12 mouse cellular contexts compared by ENCODE assay signal in genomic region chr14:25711177-25711576, GRCm38 (mm10). TPM values are rescaled to one million over a fixed set of nuclear protein-coding genes. Genes with fewer than 3 reads are reported as not detected.
DNase-seq lines count a peak whose midpoint lies in the region; ATAC-seq and TF ChIP-seq lines count a peak whose summit lies in the region.
"Had no signal": no experiment of that assay in that cellular context is flagged by ENCODE, and none has a peak within 500 bp of the region (broad histone marks: within the 10 kb centered on the region; RNA-seq: fewer than 3 reads in every experiment).

No protein-coding gene starts in this region.

- peak; percentile 54 for ATAC-seq in intestine, embryonic 14.5 days (replicated peaks; ENCODE audit: low FRiP score, low TSS enrichment, low read depth)
- ATAC-seq in liver, postnatal 0 days: peak; percentile 27
- ATAC-seq: hindbrain, postnatal 0 days; Patski had no signal

- TF ChIP-seq EP300 in liver, postnatal 0 days (IDR thresholded peaks at IDR 0.05; ENCODE audit: low read depth): no peak

- H3K4me3 ChIP-seq in heart, embryonic 10.5 days: no peak overlapping the region; the same call in 1 of the 2 replicates
- H3K4me3 ChIP-seq in intestine, embryonic 14.5 days (ENCODE audit: low read depth, low read length): no peak overlapping the region
- H3K4me3 ChIP-seq in liver, postnatal 0 days (ENCODE audit: low read depth, low read length): no peak overlapping the region

- H3K27me3 ChIP-seq in heart, embryonic 10.5 days (ENCODE audit: insufficient read depth, poor library complexity, severe bottlenecking): 0 out of 2 replicates have a peak, but pooled peaks cover 6% of the 10 kb centered on the region
- H3K27me3 ChIP-seq in intestine, embryonic 14.5 days (replicated peaks; ENCODE audit: control insufficient read depth, insufficient read depth, low read length): no peaks in the 10 kb centered on the region
- H3K27me3 ChIP-seq in liver, postnatal 0 days (ENCODE audit: insufficient read depth, low read length): no peaks in the 10 kb centered on the region
- H3K27me3 ChIP-seq: Patski had no signal

- peak overlapping the region; percentile 86 for H3K27ac ChIP-seq in heart, embryonic 10.5 days
- peak overlapping the region; percentile 77 for H3K27ac ChIP-seq in intestine, embryonic 14.5 days (ENCODE audit: low read depth)
- H3K27ac ChIP-seq in liver, postnatal 0 days (ENCODE audit: low read depth): 0 out of 2 replicates have a peak overlapping the region, but pooled peaks have one; percentile 12
- H3K27ac ChIP-seq: hindbrain, postnatal 0 days had no signal

- no peak for TF ChIP-seq CTCF in liver, postnatal 0 days (IDR thresholded peaks at IDR 0.05; ENCODE audit: low read depth)

- 35% methylated on average over 7 of the region's 7 CpGs for WGBS in heart, embryonic 10.5 days
- WGBS in intestine, embryonic 14.5 days: 20% methylated on average over 7 of the region's 7 CpGs
- 44% methylated on average over 7 of the region's 7 CpGs for WGBS in liver, postnatal 0 days (ENCODE audit: insufficient replicate concordance)

- H3K36me3 ChIP-seq in heart, embryonic 10.5 days: peaks cover 23% of the 10 kb centered on the region
- peaks cover 21% of the 10 kb centered on the region for H3K36me3 ChIP-seq in intestine, embryonic 14.5 days (ENCODE audit: control insufficient read depth, insufficient read depth, low read length)
- H3K36me3 ChIP-seq in liver, postnatal 0 days (replicated peaks; ENCODE audit: insufficient read depth, low read length): peaks cover 13% of the 10 kb centered on the region; the same call in 1 of the 2 replicates

- H3K9me3 ChIP-seq in heart, embryonic 10.5 days: no peaks in the 10 kb centered on the region
- no peaks in the 10 kb centered on the region for H3K9me3 ChIP-seq in intestine, embryonic 14.5 days (ENCODE audit: control insufficient read depth, low read length)
- H3K9me3 ChIP-seq in liver, postnatal 0 days (ENCODE audit: low read length): no peaks in the 10 kb centered on the region

- DNase-seq in heart, embryonic 10.5 days (ENCODE audit: low spot score): peak; percentile 89
- no peak for DNase-seq in heart, adult 9 months (ENCODE audit: low spot score in 2 of 2)
- peak; percentile 43 for DNase-seq in kidney, postnatal 10 days
- DNase-seq in kidney, adult 18-20 months: no peak
- DNase-seq in intestine, embryonic 14.5 days (ENCODE audit: low spot score): peak; percentile 70
- no peak for DNase-seq in liver, postnatal 0 days
- DNase-seq in yolk sac, embryonic 10.5 days (ENCODE audit: low spot score): no peak
- DNase-seq in spleen, postnatal 10 days (ENCODE audit: low spot score in 2 of 2): no peak
- DNase-seq: adrenal gland, postnatal 14 days; cerebellum, adult 11-12 months had no signal

- no peak overlapping the region for H3K4me2 ChIP-seq in intestine, embryonic 14.5 days (ENCODE audit: low read length)
- H3K4me2 ChIP-seq in liver, postnatal 0 days (ENCODE audit: low read depth, low read length): no peak overlapping the region

- peaks cover 56% of the 10 kb centered on the region for H3K4me1 ChIP-seq in heart, embryonic 10.5 days
- peaks cover 39% of the 10 kb centered on the region for H3K4me1 ChIP-seq in intestine, embryonic 14.5 days (replicated peaks; ENCODE audit: control insufficient read depth, insufficient read depth, low read length)
- H3K4me1 ChIP-seq in liver, postnatal 0 days (ENCODE audit: insufficient read depth): peaks cover 43% of the 10 kb centered on the region

- H3K9ac ChIP-seq in intestine, embryonic 14.5 days (ENCODE audit: low read length): no peak overlapping the region
- no peak overlapping the region for H3K9ac ChIP-seq in liver, postnatal 0 days (replicated peaks)

RNA-seq across cellular contexts. Expression of gene Ppif, which starts 17.2 kb away (rescaled TPM):
- polyA plus RNA-seq in heart, embryonic 10.5 days (2016; fragmentation: Nextera tagmentation; extraction: Ambion mirVana): 65.7 and 104 TPM in 2 replicates
- 71.2 and 71.4 TPM in 2 replicates for polyA plus RNA-seq in intestine, embryonic 14.5 days (2014; fragmentation: Nextera tagmentation; extraction: Ambion mirVana)
- 36.0 and 38.4 TPM in 2 replicates for polyA plus RNA-seq in liver, postnatal 0 days (2015; fragmentation: Nextera tagmentation; extraction: Ambion mirVana)

RNA-seq across cellular contexts. Expression of gene Zcchc24, which starts 57.7 kb away (rescaled TPM):
- polyA plus RNA-seq in heart, embryonic 10.5 days (2016; fragmentation: Nextera tagmentation; extraction: Ambion mirVana): 15.2 and 16.9 TPM in 2 replicates
- 32.8 and 33.6 TPM in 2 replicates for polyA plus RNA-seq in intestine, embryonic 14.5 days (2014; fragmentation: Nextera tagmentation; extraction: Ambion mirVana)
- polyA plus RNA-seq in liver, postnatal 0 days (2015; fragmentation: Nextera tagmentation; extraction: Ambion mirVana): 13.7 and 13.8 TPM in 2 replicates

Comparison
In these comparisons a context has a peak if more than half of its experiments do, and no peak if none do; other contexts are left out.
1. DNase-seq: peak in heart, embryonic 10.5 days (single experiment), kidney, postnatal 10 days (single experiment) and intestine, embryonic 14.5 days (single experiment); none in heart, adult 9 months (0 of 2), kidney, adult 18-20 months (single experiment), liver, postnatal 0 days (single experiment), yolk sac, embryonic 10.5 days (single experiment) and spleen, postnatal 10 days (0 of 2).
2. H3K27ac ChIP-seq: peak in every context shown above with its lines; median percentile 86 in heart, embryonic 10.5 days; 77 in intestine, embryonic 14.5 days; 12 in liver, postnatal 0 days.